Mouse (Mus musculus) kidney, embryonic 15.5 days (tissue): Measurements from ENCODE around the gene BC117090. TPM values are rescaled to one million over a fixed set of nuclear protein-coding genes. Genes with fewer than 3 reads are reported as not detected.
"Not testable (repeated sequence)": the region's sequence is repeated elsewhere in the genome, so short reads cannot be mapped to it uniquely, and the experiment has no call there.

Experiments used
- ATAC-seq: fragments of 200-750 bp; cut with Nextera tagmentation; replicated peaks from 2 replicates; pipeline ENCODE4 v1.8.0; 2017; ENCODE audit warnings: moderate TSS enrichment; ENCODE audit not compliant: low FRiP score
- H3K27ac ChIP-seq: fragments of 300-500 bp; sonication (generic); 2 replicates; pipeline ENCODE4 v1.5.1; 2015; ENCODE audit warnings: mild to moderate bottlenecking, inconsistent platforms
- H3K27me3 ChIP-seq: fragments of 300-500 bp; sonication (generic); 2 replicates; pipeline ENCODE4 v1.6.1; 2015; ENCODE audit warnings: inconsistent platforms
- H3K36me3 ChIP-seq: fragments of 300-500 bp; sonication (generic); 2 replicates; pipeline ENCODE4 v1.6.1; 2015; ENCODE audit warnings: inconsistent platforms
- H3K4me1 ChIP-seq: fragments of 300-500 bp; sonication (generic); 2 replicates; pipeline ENCODE4 v1.6.1; 2015; ENCODE audit warnings: inconsistent platforms
- H3K4me2 ChIP-seq: fragments of 300-500 bp; sonication (generic); 2 replicates; pipeline ENCODE4 v1.6.1; 2015; ENCODE audit warnings: moderate library complexity, mild to moderate bottlenecking, inconsistent platforms
- H3K4me3 ChIP-seq: fragments of 300-500 bp; sonication (generic); replicated peaks from 2 replicates; pipeline ENCODE4 v1.5.1; 2015; ENCODE audit warnings: mild to moderate bottlenecking, inconsistent platforms
- H3K9ac ChIP-seq: fragments of 300-500 bp; sonication (generic); 2 replicates; pipeline ENCODE4 v1.6.1; 2015; ENCODE audit warnings: mild to moderate bottlenecking, inconsistent platforms
- H3K9me3 ChIP-seq: fragments of 300-500 bp; sonication (generic); replicated peaks from 2 replicates; pipeline ENCODE4 v1.6.1; 2016; ENCODE audit warnings: inconsistent platforms
- WGBS: fragments of 180-500 bp; shearing (Covaris S2); methylation state at CpG from one replicate; pipeline ENCODE4 v1.1.7; 2015; ENCODE audit warnings: mixed read lengths; 5-methylcytosine and 5-hydroxymethylcytosine counted together
- polyA plus RNA-seq: library from polyadenylated mRNA; unstranded; fragments of >200 nt; fragmentation: Nextera tagmentation; extraction: Ambion mirVana; gene quantifications from 2 replicates; pipeline ENCODE4 v1.2.1, GENCODE M21; 2015

The BC117090 gene
- not detected in 2 replicates for polyA plus RNA-seq

- no peak within 1 kb of the TSS for H3K4me3 ChIP-seq
- H3K36me3 ChIP-seq, result no peaks in the 10 kb centered on the region
- no peak for ATAC-seq
- no peak within 1 kb of the TSS for H3K9ac ChIP-seq
- H3K27me3 ChIP-seq, result no peaks in the 10 kb centered on the region
- no peaks in the 10 kb centered on the region for H3K4me1 ChIP-seq
- no peak within 1 kb of the TSS for H3K4me2 ChIP-seq
- H3K27ac ChIP-seq, result no peak within 1 kb of the TSS
- H3K9me3 ChIP-seq, result no peaks in the 10 kb centered on the region
- 70% methylated on average over 3 of the region's 3 CpGs for WGBS
These were observed at the start of gene BC117090 for GRCm38 (mm10) chr16:36334232-36334631. Gene BC117090 (minus strand): TSS chr16:36334332.

- H3K27me3 ChIP-seq, H3K4me1 ChIP-seq, H3K9ac ChIP-seq, H3K9me3 ChIP-seq, H3K36me3 ChIP-seq, ATAC-seq, H3K4me3 ChIP-seq, H3K4me2 ChIP-seq, H3K27ac ChIP-seq: not testable (repeated sequence)
- WGBS, result 76% methylated on average over 3 of the region's 3 CpGs
These were observed 33.5 kb upstream of the BC117090 start, which contains the start of gene BC100530 for GRCm38 (mm10) chr16:36367648-36368047. Gene BC100530 (minus strand): TSS chr16:36367748.

- no peak for ATAC-seq
- no peaks in the 10 kb centered on the region for H3K9me3 ChIP-seq
- H3K4me3 ChIP-seq, result no peak overlapping the region
- H3K4me1 ChIP-seq, result no peaks in the 10 kb centered on the region
- no peaks in the 10 kb centered on the region for H3K27me3 ChIP-seq
- no peak overlapping the region for H3K4me2 ChIP-seq
- H3K27ac ChIP-seq, result no peak overlapping the region
- no peak overlapping the region for H3K9ac ChIP-seq
- no peaks in the 10 kb centered on the region for H3K36me3 ChIP-seq
- 63% methylated on average over 2 of the region's 2 CpGs for WGBS
These were observed 3.0 kb upstream of the BC117090 start for GRCm38 (mm10) chr16:36337171-36337570.

GRCm38 (mm10) chr16:36319286-36319685, 14.8 kb downstream of the BC117090 start:
- Histone ChIP-seq H3K4me2 (no peak overlapping the region), H3K27ac (no peak overlapping the region), H3K9ac (no peak overlapping the region), H3K36me3 (no peaks in the 10 kb centered on the region), H3K27me3 (no peaks in the 10 kb centered on the region), H3K9me3 (no peaks in the 10 kb centered on the region), H3K4me3 (no peak overlapping the region), H3K4me1 (no peaks in the 10 kb centered on the region)
- ATAC-seq, result no peak

GRCm38 (mm10) chr16:36316111-36316510, 18.0 kb downstream of the BC117090 start:
- H3K9ac ChIP-seq, H3K4me2 ChIP-seq, H3K27ac ChIP-seq, H3K9me3 ChIP-seq, H3K4me1 ChIP-seq, H3K27me3 ChIP-seq, ATAC-seq, H3K4me3 ChIP-seq, H3K36me3 ChIP-seq: not testable (repeated sequence)
- WGBS, result 86% methylated on average over 6 of the region's 6 CpGs

GRCm38 (mm10) chr16:36307631-36308030, 26.5 kb downstream of the BC117090 start:
- H3K4me1 ChIP-seq, result no peaks in the 10 kb centered on the region
- 69% methylated on average over 4 of the region's 4 CpGs for WGBS
- H3K4me2 ChIP-seq, result no peak overlapping the region
- ATAC-seq, result no peak
- H3K9ac ChIP-seq, result no peak overlapping the region
- H3K27me3 ChIP-seq, result no peaks in the 10 kb centered on the region
- no peaks in the 10 kb centered on the region for H3K36me3 ChIP-seq
- H3K9me3 ChIP-seq, result no peaks in the 10 kb centered on the region
- H3K4me3 ChIP-seq, result no peak overlapping the region
- no peak overlapping the region for H3K27ac ChIP-seq

- Histone ChIP-seq H3K36me3 (no peaks in the 10 kb centered on the region), H3K4me2 (no peak overlapping the region), H3K4me1 (no peaks in the 10 kb centered on the region), H3K4me3 (no peak overlapping the region), H3K9ac (no peak overlapping the region), H3K27me3 (no peaks in the 10 kb centered on the region), H3K27ac (no peak overlapping the region), H3K9me3 (no peaks in the 10 kb centered on the region)
- 85% methylated on average over 4 of the region's 4 CpGs for WGBS
- ATAC-seq, result no peak
These were observed 45.0 kb downstream of the BC117090 start for GRCm38 (mm10) chr16:36289140-36289539.

GRCm38 (mm10) chr16:36276796-36277195, 57.3 kb downstream of the BC117090 start, which contains the start of gene Stfa1:
Gene Stfa1 (plus strand): TSS chr16:36276951.
- H3K9me3 ChIP-seq, H3K9ac ChIP-seq, H3K36me3 ChIP-seq, H3K4me1 ChIP-seq, H3K27ac ChIP-seq, H3K4me2 ChIP-seq, H3K27me3 ChIP-seq, H3K4me3 ChIP-seq, ATAC-seq: not testable (repeated sequence)
- WGBS, result 81% methylated on average over 4 of the region's 4 CpGs

Other genes with a start within 250 kb of the BC117090 start
- 0.05 and 0.14 TPM in 2 replicates for gene Csta1, start 203.1 kb downstream of the BC117090 start, polyA plus RNA-seq
- 1.2 and 1.9 TPM in 2 replicates for gene Stfa2l1, start 177.5 kb downstream of the BC117090 start, polyA plus RNA-seq
- gene Gm5483, start 150.1 kb downstream of the BC117090 start, polyA plus RNA-seq, result 2.4 and 4.9 TPM in 2 replicates
- gene Gm5416, start 123.9 kb downstream of the BC117090 start, polyA plus RNA-seq, result not detected in 2 replicates
- not detected in 2 replicates for gene 2010005H15Rik, start 112.9 kb downstream of the BC117090 start, polyA plus RNA-seq
- gene Stfa1, start 57.4 kb downstream of the BC117090 start, polyA plus RNA-seq, result 9.0 and 11.3 TPM in 2 replicates
- gene BC100530, start 33.4 kb upstream of the BC117090 start, polyA plus RNA-seq, result 8.6 and 11.6 TPM in 2 replicates
- gene Stfa2, start 74.1 kb upstream of the BC117090 start, polyA plus RNA-seq, result 1.3 and 1.5 TPM in 2 replicates
- 2.4 and 3.7 TPM in 2 replicates for gene Stfa3, start 121.1 kb upstream of the BC117090 start, polyA plus RNA-seq
- gene Casr, start 227.8 kb upstream of the BC117090 start, polyA plus RNA-seq, result 0.58 and 0.64 TPM in 2 replicates